Mouse (Mus musculus): ENCODE data around the gene Psmd9. TPM values are rescaled to one million over a fixed set of nuclear protein-coding genes. Genes with fewer than 3 reads are reported as not detected.

Psmd9 gene
- 40.6 and 40.7 TPM in 2 replicates for polyA plus RNA-seq (2012; rRNA removed)

DNA sequence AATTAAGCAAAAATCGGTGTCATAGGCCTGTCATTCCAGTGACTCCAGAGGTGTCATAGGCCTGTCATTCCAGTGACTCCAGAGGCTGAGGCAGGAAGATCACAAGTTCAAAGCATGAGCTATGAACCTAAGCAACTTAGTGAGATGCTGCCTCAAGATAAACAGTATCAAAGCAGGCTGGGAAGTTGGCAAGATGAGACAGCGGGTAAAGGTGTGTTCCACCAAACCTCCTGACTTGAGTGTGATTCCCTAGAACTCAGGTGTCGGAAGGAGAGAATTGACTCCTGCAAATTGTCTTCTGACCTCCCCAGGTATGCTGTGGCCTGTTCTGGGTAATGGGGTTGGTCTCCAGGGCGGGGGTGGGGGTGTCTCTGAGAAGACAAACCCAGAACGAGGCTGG is at the start of gene Psmd9:
TSS of gene Psmd9 (plus strand) at position 130 of the 400 bp plus-strand sequence.

DNA sequence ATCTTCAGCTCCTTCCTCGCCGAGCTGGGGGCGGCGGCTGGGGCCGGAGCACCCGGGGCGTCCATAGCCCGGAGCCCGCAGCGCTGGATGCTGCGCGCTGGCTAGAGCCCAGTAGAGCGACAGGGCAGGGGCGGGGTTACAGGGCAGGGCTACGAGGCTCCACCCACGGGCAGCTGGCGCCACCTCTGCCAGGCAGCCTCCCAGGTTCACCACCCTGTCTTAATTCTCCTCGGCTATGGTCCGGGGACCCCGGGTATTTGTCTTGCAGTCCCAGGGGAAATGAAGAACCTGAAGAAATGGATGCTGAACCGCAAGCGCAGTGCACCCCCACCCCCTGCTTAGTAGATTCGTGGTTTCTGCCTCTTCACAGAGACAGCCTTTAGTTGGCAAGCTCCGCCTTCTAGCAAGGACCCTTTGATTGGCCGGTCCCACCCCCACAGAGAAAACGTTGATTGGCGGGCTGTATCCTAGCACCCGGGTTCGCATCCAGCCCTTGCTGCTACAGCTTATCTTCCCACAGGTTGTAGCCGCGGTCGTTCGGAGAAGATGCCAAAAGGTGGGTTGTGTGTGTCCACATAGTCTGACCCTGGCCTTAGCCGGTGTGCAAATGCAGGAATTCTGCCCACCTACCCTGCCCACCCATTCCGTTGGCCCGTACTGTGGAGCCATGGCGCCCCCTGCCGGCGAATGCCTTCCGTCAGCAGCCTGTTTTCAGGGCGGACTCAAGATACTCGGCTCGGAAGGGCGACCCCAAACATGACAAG is 36.7 kb upstream of the Psmd9 start, which contains the start of gene Rhof:
TSS of gene Rhof (minus strand) at position 385 of the 764 bp plus-strand sequence.

DNA sequence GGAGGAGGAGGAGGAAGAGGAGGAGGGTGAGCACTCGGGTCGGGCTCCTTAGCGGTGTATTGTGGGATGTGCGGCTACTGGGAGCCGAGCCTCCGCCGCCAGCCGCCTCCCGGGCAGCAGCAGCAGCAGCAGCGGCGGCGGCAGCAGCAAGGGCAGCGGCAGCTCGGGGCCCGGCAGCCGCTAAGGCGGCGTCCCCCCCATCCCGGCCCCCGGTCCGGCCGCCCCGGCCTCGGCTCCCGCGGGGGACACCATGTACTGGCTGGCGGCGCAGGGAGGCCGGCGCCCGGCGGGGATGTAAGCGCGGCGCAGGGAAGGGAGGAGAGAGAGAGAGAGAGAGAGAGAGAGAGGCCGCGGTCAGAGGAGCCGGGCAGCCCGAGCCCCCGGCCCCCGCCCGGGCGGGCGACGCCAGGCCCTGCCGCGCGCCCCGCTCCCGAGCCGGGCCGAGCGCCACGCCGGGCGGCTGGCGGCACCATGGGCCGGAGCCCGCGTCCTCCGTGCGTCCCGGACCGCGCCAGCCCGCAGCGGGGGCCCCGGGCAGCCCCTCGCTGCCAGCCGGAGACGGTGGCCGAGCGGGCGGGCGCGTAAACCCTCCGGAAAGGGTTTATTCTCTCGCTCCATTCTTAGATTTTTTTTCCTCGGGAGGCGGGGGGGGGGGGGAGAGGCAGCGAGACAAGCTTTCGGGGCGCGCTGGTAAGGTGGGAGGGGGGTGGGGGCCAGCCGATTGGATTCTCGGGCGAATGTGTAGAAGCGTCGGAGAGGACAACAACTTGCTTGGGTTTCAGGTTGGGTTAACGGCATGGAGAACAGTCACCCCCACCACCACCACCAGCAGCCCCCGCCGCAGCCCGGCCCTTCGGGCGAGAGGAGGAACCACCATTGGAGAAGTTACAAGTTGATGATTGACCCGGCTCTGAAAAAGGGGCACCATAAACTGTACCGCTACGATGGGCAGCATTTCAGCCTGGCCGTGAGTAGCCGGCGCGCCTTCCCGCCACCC is 26.8 kb upstream of the Psmd9 start, which contains the start of gene Setd1b:
TSS of gene Setd1b (plus strand) at position 33 of the 997 bp plus-strand sequence.

DNA sequence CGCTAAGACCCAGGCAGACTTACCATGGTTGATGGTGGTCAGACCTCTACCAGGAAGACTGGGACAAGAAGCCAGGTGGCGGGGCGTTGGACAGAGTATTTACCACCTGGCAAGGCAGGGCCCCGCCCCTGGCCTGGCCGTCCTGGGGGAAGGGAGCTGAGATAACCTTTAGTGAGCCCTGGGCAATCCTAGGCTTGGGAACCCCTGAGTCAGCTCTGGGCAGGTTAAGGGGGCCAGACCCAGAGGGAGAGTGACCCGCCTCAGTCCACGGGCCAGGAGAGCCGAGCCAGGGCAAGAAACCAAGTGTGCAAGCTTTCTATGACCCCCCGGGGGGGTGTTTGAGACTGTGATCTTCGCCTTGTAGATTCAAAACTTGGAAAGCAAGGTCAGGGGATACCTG is 13.4 kb downstream of the Psmd9 start, which contains the start of gene Hpd:
TSS of gene Hpd (minus strand) at position 77 of the 400 bp plus-strand sequence.

DNA sequence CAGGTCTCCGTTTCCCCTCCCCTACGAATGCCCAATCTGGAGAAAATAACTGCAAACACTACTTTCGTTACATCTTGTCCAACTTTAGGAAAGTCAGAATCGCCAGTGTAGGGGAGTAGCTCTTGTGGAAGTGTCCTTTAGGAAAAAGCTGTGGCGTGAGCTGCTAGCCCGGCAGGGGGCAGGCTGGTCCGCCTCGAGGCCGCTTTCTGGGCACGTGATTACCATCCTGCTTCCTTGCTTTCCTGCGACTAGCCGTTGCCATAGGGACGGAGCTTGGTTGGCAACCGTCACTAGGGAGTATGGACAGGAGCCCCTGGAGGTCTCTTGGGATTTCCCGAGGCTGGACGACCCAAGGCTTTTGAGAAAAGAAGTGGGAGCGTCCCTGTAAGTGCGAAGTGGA is 82.6 kb downstream of the Psmd9 start, which contains the start of gene Wdr66:
TSS of gene Wdr66 (plus strand) at position 269 of the 400 bp plus-strand sequence.

Other genes starting within 250 kb of the Psmd9 start
- 87.7 and 99.5 TPM in 2 replicates for gene Kdm2b, start 179.6 kb upstream of the Psmd9 start, polyA plus RNA-seq (2012; rRNA removed)
- gene Orai1, start 154.3 kb upstream of the Psmd9 start, polyA plus RNA-seq (2012; rRNA removed), result 16.2 and 16.4 TPM in 2 replicates
- gene Morn3, start 122.4 kb upstream of the Psmd9 start, polyA plus RNA-seq (2012; rRNA removed), result 0.40 and 0.76 TPM in 2 replicates
- 19.3 and 22.3 TPM in 2 replicates for gene Tmem120b, start 101.0 kb upstream of the Psmd9 start, polyA plus RNA-seq (2012; rRNA removed)
- gene Rhof, start 36.7 kb upstream of the Psmd9 start, polyA plus RNA-seq (2012; rRNA removed), result 30.7 and 35.4 TPM in 2 replicates
- gene Setd1b, start 27.2 kb upstream of the Psmd9 start, polyA plus RNA-seq (2012; rRNA removed), result 6.4 and 9.0 TPM in 2 replicates
- 0.04 TPM in 1 of 2 replicates, not detected in the other for gene Hpd, start 13.3 kb downstream of the Psmd9 start, polyA plus RNA-seq (2012; rRNA removed)
- gene Wdr66, start 82.7 kb downstream of the Psmd9 start, polyA plus RNA-seq (2012; rRNA removed), result 3.4 and 3.9 TPM in 2 replicates
- gene Bcl7a, start 174.4 kb downstream of the Psmd9 start, polyA plus RNA-seq (2012; rRNA removed), result 33.4 and 41.3 TPM in 2 replicates
- gene Mlxip, start 225.4 kb downstream of the Psmd9 start, polyA plus RNA-seq (2012; rRNA removed), result 27.4 and 27.7 TPM in 2 replicates